Mouse (Mus musculus): Measurements from ENCODE around the gene Ccdc85c.
A peak's percentile ranks its signal among the peaks of the same experiment; 100 is the strongest.

- TF ChIP-seq POLR2A (IDR thresholded peaks at IDR 0.05; ENCODE audit: borderline replicate concordance, extremely low read depth, insufficient read depth, insufficient read length, poor library complexity, severe bottlenecking) (no peak), CTCF (IDR thresholded peaks at IDR 0.05; ENCODE audit: borderline replicate concordance, extremely low read depth, insufficient read depth, insufficient read length) (peak; percentile 92)
These were observed 66.3 kb downstream of the Ccdc85c start for GRCm38 (mm10) chr12:108208726-108209438.

All from brain, embryonic 14.5 days (tissue).